Mouse (Mus musculus) midbrain, embryonic 15.5 days (tissue): ENCODE results near the gene Stx6. TPM values are rescaled to one million over a fixed set of nuclear protein-coding genes. Genes with fewer than 3 reads are reported as not detected.

Source experiments
- ATAC-seq: fragments of 200-750 bp; cut with Nextera tagmentation; replicated peaks from 2 replicates; pipeline ENCODE4 v1.8.0; 2017; ENCODE audit warnings: moderate TSS enrichment
- H3K27ac ChIP-seq: fragments of 300-500 bp; sonication (generic); 2 replicates; pipeline ENCODE4 v1.5.1; 2015; ENCODE audit warnings: mild to moderate bottlenecking, inconsistent platforms
- H3K27me3 ChIP-seq: fragments of 300-500 bp; sonication (generic); replicated peaks from 2 replicates; pipeline ENCODE4 v1.6.1; 2015; ENCODE audit warnings: inconsistent platforms
- H3K36me3 ChIP-seq: fragments of 300-500 bp; sonication (generic); replicated peaks from 2 replicates; pipeline ENCODE4 v1.6.1; 2015; ENCODE audit warnings: inconsistent platforms
- H3K4me1 ChIP-seq: fragments of 300-500 bp; sonication (generic); 2 replicates; pipeline ENCODE4 v1.6.1; 2015; ENCODE audit warnings: inconsistent platforms
- H3K4me2 ChIP-seq: fragments of 300-500 bp; sonication (generic); 2 replicates; pipeline ENCODE4 v1.6.1; 2015; ENCODE audit warnings: inconsistent platforms, mild to moderate bottlenecking, moderate library complexity
- H3K4me3 ChIP-seq: fragments of 300-500 bp; sonication (generic); 2 replicates; pipeline ENCODE4 v1.5.1; 2015; ENCODE audit warnings: mild to moderate bottlenecking, inconsistent platforms
- H3K9ac ChIP-seq: fragments of 300-500 bp; sonication (generic); 2 replicates; pipeline ENCODE4 v1.6.1; 2015; ENCODE audit warnings: mild to moderate bottlenecking, inconsistent platforms
- H3K9me3 ChIP-seq: fragments of 300-500 bp; sonication (generic); 2 replicates; pipeline ENCODE4 v1.6.1; 2016; ENCODE audit warnings: inconsistent platforms
- WGBS: fragments of 180-500 bp; shearing (Covaris S2); methylation state at CpG from one replicate; pipeline ENCODE4 v1.1.7; 2015; ENCODE audit warnings: mixed read lengths; 5-methylcytosine and 5-hydroxymethylcytosine counted together
- polyA plus RNA-seq: library from polyadenylated mRNA; unstranded; fragments of >200 nt; fragmentation: Nextera tagmentation; extraction: Ambion mirVana; gene quantifications from 2 replicates; pipeline ENCODE4 v1.2.1, GENCODE M21; 2015

Gene Stx6
- 114 and 118 TPM in 2 replicates for polyA plus RNA-seq

GRCm38 (mm10) chr1:155158141-155158969 lies at the start of gene Stx6:
TSS of gene Stx6 (plus strand) at chr1:155158715.
- WGBS, result 3% methylated on average over 46 of the region's 48 CpGs
- ATAC-seq, result peak; percentile 99
- Histone ChIP-seq H3K4me1 (peaks cover 16% of the 10 kb centered on the region), H3K27ac (peak within 1 kb of the TSS; percentile 88), H3K9me3 (no peaks in the 10 kb centered on the region), H3K4me2 (peak within 1 kb of the TSS; percentile 57), H3K36me3 (no peaks in the 10 kb centered on the region), H3K9ac (peak within 1 kb of the TSS; percentile 62), H3K27me3 (no peaks in the 10 kb centered on the region), H3K4me3 (peak within 1 kb of the TSS; percentile 85)

DNA sequence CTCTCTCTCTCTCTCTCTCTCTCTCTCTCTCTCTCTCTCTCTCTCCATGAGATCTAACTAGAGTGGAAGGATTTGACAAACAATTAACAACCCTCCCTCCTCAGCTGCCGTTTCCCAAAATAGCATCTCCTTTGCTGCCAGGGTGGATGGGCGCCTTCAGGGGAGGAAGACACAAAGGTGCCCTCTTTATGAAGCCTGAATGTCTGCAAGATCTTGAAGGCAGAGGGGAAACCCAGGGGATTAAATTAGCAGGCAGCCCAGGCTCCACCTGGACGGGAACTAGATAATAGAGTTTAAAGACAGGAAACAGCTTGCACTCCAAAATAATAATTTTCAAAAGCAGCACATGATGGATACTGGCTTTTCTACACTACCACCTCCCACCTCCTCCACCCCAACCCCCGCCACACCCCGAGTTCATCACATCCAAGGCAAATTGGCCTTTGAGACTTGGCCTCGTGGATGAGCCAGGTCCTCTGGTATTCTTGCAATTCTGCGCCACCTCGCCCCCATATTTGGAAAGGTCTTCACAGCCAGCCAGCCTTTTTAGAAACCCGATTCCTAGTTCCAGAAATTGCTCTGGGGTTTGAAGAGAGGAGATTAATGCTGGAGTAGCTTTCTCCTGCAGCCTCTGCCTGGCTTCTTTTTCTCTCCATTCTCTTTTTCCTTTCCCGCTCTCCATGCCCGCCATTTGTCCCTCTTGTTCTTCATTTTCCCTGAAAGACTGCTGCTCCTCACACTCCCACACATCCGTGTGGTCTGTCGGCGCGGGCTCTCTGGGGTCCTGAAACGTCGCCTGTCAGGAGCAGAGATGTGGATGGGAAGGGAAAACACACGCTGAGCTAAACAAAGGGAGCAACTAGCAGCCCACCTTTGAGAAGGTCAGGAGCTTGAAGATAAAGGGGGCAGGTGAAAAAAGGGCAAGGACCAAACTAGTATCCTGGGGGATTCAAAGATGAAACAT lies 48.8 kb upstream of the Stx6 start:
- Histone ChIP-seq H3K36me3 (no peaks in the 10 kb centered on the region), H3K4me1 (peaks cover 34% of the 10 kb centered on the region), H3K4me3 (no peak overlapping the region), H3K27me3 (no peaks in the 10 kb centered on the region), H3K27ac (peak overlapping the region; percentile 79), H3K9me3 (no peaks in the 10 kb centered on the region), H3K4me2 (peak overlapping the region; percentile 15), H3K9ac (peak overlapping the region; percentile 20; the same call in 1 of the 2 replicates)
- 15% methylated on average over 18 of the region's 18 CpGs for whole genome bisulfite sequencing
- ATAC-seq, result peak; percentile 40; the same call in 1 of the 2 replicates

DNA sequence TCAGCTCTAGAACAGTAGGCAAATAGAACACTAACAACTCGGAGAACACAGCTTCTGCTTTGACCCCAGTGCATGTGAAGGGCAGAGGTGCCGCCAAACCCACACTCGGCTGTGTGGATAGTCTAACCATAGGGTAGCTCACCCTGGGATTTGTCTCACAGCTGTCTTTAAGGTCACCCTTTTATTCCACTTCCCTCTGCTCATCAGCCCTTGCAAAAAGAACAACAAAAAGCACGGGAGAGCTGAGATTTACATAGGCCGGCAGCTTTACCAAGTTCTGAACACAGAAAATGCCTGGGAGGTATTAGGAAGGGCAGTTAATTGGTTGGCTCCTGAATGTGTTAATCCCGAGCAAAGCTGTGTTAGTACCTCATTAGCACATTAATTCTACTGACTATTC lies 47.0 kb upstream of the Stx6 start:
- H3K4me2 ChIP-seq, result no peak overlapping the region
- no peaks in the 10 kb centered on the region for H3K36me3 ChIP-seq
- peaks cover 34% of the 10 kb centered on the region for H3K4me1 ChIP-seq
- H3K27ac ChIP-seq, result peak overlapping the region; percentile 67
- no peak for ATAC-seq
- H3K9me3 ChIP-seq, result no peaks in the 10 kb centered on the region
- H3K27me3 ChIP-seq, result no peaks in the 10 kb centered on the region
- no peak overlapping the region for H3K4me3 ChIP-seq
- H3K9ac ChIP-seq, result no peak overlapping the region
- WGBS, result 11% methylated on average over 6 of the region's 6 CpGs

DNA sequence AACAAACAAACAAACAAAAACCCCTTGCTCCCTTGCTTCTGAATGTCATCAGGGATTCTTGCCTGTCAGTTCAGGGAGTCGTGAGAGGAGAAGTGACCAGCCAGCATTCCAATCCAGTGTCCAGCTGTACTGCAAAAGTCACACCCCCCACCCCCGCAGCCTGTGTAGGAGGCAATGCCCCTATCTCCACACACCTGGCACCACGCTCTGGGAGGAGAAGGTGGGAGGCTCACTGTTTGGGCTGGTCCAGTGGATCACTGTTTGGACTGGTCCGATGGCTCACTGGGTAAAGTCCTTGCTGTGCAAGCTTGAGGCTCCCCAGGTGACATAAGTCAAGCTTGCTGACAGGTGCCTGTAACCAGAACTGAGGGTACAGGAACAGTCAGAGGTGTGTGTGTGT lies 46.4 kb upstream of the Stx6 start:
- H3K27me3 ChIP-seq, result no peaks in the 10 kb centered on the region
- no peak for ATAC-seq
- WGBS, result 40% methylated on average over 4 of the region's 4 CpGs
- H3K27ac ChIP-seq, result 0 out of 2 replicates have a peak overlapping the region, but pooled peaks have one; percentile 16
- no peak overlapping the region for H3K9ac ChIP-seq
- H3K36me3 ChIP-seq, result no peaks in the 10 kb centered on the region
- H3K4me1 ChIP-seq, result peaks cover 34% of the 10 kb centered on the region
- no peak overlapping the region for H3K4me2 ChIP-seq
- no peak overlapping the region for H3K4me3 ChIP-seq
- H3K9me3 ChIP-seq, result no peaks in the 10 kb centered on the region

DNA sequence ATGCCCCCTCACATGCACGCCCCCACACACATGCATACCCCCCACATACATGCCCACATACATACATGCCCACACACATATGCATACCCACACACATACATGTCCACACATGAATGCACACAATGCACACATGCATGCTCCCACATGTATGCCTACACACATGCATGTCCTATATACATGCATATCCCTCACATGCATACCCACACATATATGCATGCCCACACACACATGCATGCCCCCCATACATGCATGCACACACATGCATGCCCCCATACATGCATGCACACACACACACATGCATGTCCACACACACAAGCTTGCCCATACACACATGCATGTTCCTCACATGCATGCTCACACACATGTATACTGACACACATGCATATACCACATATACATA lies 45.6 kb upstream of the Stx6 start:
- H3K4me2 ChIP-seq, result no peak overlapping the region
- H3K9ac ChIP-seq, result no peak overlapping the region
- H3K27me3 ChIP-seq, result no peaks in the 10 kb centered on the region
- 84% methylated on average over 1 of the region's 1 CpGs for WGBS
- H3K36me3 ChIP-seq, result no peaks in the 10 kb centered on the region
- ATAC-seq, result 0 out of 2 replicates have a peak, but pooled peaks have one; percentile 10
- no peaks in the 10 kb centered on the region for H3K9me3 ChIP-seq
- H3K4me1 ChIP-seq, result peaks cover 34% of the 10 kb centered on the region
- no peak overlapping the region for H3K4me3 ChIP-seq
- H3K27ac ChIP-seq, result no peak overlapping the region

DNA sequence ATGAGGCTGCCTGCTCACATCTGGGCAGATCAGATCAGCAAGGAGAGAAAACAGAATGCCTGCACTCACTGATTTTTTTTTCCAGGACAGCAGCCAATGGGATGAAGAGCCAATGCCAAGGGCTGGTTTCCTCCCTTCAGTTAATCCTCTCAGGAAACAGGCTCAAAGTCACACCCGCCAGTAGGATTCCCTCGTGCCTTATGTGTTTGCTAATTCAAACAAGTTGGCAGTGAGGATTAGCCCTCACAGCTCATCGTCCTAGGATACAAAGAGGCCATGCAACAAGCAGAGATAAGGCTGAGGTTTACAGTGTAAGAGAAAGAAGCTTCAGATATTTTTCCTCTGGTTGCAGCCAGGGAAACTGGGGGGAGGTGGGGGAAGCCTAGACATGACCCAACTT lies 44.6 kb upstream of the Stx6 start:
- Histone ChIP-seq H3K4me3 (no peak overlapping the region), H3K4me1 (peaks cover 28% of the 10 kb centered on the region), H3K36me3 (no peaks in the 10 kb centered on the region), H3K9ac (no peak overlapping the region), H3K27me3 (no peaks in the 10 kb centered on the region), H3K4me2 (no peak overlapping the region), H3K9me3 (no peaks in the 10 kb centered on the region), H3K27ac (no peak overlapping the region)
- no peak for ATAC-seq
- 11% methylated on average over 3 of the region's 3 CpGs for WGBS

DNA sequence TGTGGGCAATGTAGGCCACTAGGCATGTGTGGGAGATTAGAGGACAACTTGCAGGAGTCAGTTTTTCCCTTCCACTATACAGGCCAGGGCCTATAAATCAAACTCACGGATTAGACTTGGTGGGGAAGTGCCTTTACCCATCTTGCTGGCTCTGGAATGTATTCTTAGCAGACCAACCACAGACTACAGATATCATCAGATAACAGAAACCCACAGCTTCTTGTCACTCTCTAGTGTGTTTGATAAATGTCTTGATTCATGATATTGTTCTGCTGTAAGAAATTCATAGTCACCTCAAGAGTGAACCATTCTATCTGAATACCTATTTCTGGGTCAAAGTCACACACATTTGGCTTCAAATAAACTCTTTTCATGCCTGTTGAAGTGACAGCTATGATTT lies 38.8 kb upstream of the Stx6 start:
- WGBS, result 84% methylated on average over 1 of the region's 1 CpGs

GRCm38 (mm10) chr1:155121977-155122939 lies 36.3 kb upstream of the Stx6 start:
- ATAC-seq, result no peak
- H3K9ac ChIP-seq, result no peak overlapping the region
- no peaks in the 10 kb centered on the region for H3K9me3 ChIP-seq
- H3K4me3 ChIP-seq, result no peak overlapping the region
- no peak overlapping the region for H3K4me2 ChIP-seq
- 86% methylated on average over 21 of the region's 21 CpGs for WGBS
- H3K4me1 ChIP-seq, result no peaks in the 10 kb centered on the region
- no peak overlapping the region for H3K27ac ChIP-seq
- H3K36me3 ChIP-seq, result no peaks in the 10 kb centered on the region
- no peaks in the 10 kb centered on the region for H3K27me3 ChIP-seq

More for the DNA sequence above, 38.8 kb upstream of the Stx6 start:
- no peak for ATAC-seq
- no peak overlapping the region for H3K4me2 ChIP-seq
- no peak overlapping the region for H3K4me3 ChIP-seq
- H3K4me1 ChIP-seq, result no peaks in the 10 kb centered on the region
- H3K27me3 ChIP-seq, result no peaks in the 10 kb centered on the region
- H3K27ac ChIP-seq, result no peak overlapping the region
- no peak overlapping the region for H3K9ac ChIP-seq
- H3K36me3 ChIP-seq, result no peaks in the 10 kb centered on the region
- H3K9me3 ChIP-seq, result no peaks in the 10 kb centered on the region

- ATAC-seq, result no peak
- Histone ChIP-seq H3K9me3 (no peaks in the 10 kb centered on the region), H3K9ac (no peak overlapping the region), H3K4me1 (no peaks in the 10 kb centered on the region), H3K27me3 (no peaks in the 10 kb centered on the region), H3K27ac (no peak overlapping the region), H3K4me2 (no peak overlapping the region), H3K36me3 (no peaks in the 10 kb centered on the region), H3K4me3 (no peak overlapping the region)
- WGBS, result 94% methylated on average over 5 of the region's 5 CpGs
Measured at GRCm38 (mm10) chr1:155124397-155124796, 34.1 kb upstream of the Stx6 start.

DNA sequence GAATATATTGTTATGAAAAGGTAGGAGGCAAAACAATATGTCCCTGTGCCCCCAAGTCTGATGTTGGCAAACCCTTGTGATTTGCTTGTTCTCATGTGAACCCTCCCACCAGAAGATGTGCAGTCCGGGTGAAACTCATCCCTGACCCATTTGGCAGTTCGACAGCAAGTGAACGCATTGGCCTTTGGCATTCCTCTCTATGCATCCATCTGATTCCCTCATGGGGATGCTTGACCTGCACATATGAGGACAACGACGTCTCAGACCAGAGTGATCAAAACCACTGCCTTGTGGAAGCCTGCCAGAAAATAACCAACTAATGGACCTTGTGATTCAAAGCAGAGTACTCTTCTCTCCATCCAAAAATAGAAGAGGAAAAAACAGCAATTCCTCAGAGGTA lies 31.8 kb upstream of the Stx6 start:
- no peak overlapping the region for H3K9ac ChIP-seq
- 90% methylated on average over 5 of the region's 5 CpGs for WGBS
- no peaks in the 10 kb centered on the region for H3K9me3 ChIP-seq
- no peak for ATAC-seq
- no peaks in the 10 kb centered on the region for H3K36me3 ChIP-seq
- no peak overlapping the region for H3K27ac ChIP-seq
- no peak overlapping the region for H3K4me2 ChIP-seq
- H3K4me3 ChIP-seq, result no peak overlapping the region
- no peaks in the 10 kb centered on the region for H3K4me1 ChIP-seq
- no peaks in the 10 kb centered on the region for H3K27me3 ChIP-seq

- no peak overlapping the region for H3K4me2 ChIP-seq
- WGBS, result 93% methylated on average over 5 of the region's 5 CpGs
- no peak overlapping the region for H3K27ac ChIP-seq
- H3K27me3 ChIP-seq, result no peaks in the 10 kb centered on the region
- no peaks in the 10 kb centered on the region for H3K36me3 ChIP-seq
- H3K4me1 ChIP-seq, result no peaks in the 10 kb centered on the region
- H3K9me3 ChIP-seq, result no peaks in the 10 kb centered on the region
- ATAC-seq, result no peak
- no peak overlapping the region for H3K4me3 ChIP-seq
- no peak overlapping the region for H3K9ac ChIP-seq
Measured at GRCm38 (mm10) chr1:155127429-155127934, 31.0 kb upstream of the Stx6 start.
